7 mouse cellular contexts compared by ENCODE assay signal in the genomic region with DNA sequence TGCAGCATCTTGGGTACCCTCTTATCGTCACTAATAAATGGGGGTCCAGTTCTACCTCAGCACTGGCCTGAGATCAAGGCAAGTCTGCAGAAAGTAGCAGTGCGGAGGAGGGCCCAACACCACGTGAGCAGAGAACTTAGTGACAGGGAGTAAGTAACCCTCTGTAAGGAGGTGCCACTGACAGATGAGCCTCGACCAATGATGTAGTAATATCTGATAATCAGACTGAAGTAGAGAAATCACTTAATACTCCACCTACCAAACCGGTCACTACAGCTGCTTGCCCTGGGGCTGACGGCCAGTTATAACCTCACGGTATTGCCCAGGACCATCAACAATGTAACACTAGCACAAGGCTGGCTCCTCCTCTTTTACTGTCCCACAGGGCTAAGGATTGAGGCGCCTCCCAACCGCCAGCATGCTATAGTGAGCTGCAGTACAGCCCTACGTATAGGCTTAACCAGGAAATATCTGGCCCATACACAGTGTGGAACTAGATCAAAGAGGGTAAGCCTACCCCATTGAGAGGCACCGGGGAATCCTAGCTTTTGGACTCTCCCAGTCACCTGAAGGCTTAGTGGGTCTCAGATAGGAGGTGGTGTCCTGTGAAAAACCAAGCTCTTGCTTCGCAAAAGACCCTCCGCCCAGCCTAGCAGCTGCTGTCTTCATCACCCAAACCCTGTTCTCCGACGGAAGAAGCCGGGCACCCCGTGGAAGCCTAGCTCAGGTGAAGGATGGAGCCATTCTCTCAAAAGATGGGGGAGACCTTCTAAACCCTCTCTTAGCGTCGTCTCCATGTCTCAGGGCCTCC. TPM values are rescaled to one million over a fixed set of nuclear protein-coding genes. Genes with fewer than 3 reads are reported as not detected.
A peak's percentile ranks its signal among the peaks of the same experiment; 100 is the strongest.
DNase-seq lines count a peak whose midpoint lies in the region; ATAC-seq lines count a peak whose summit lies in the region.

No protein-coding gene starts in this region.

- no peaks in the 10 kb centered on the region for H3K27me3 ChIP-seq in intestine, embryonic 16.5 days (replicated peaks; ENCODE audit: control insufficient read depth, insufficient read depth, low read length)
- no peaks in the 10 kb centered on the region for H3K27me3 ChIP-seq in neural tube, embryonic 11.5 days (ENCODE audit: control insufficient read depth, insufficient read depth, low read length)

- ATAC-seq in intestine, embryonic 16.5 days: peak; percentile 76
- ATAC-seq in neural tube, embryonic 11.5 days (ENCODE audit: insufficient read depth, low FRiP score, low TSS enrichment): peak; percentile 40
- no peak for ATAC-seq in monocyte, adult 5-6 weeks (replicated peaks; ENCODE audit: insufficient number of reproducible peaks, low FRiP score, low TSS enrichment, poor library complexity, severe bottlenecking)

- H3K4me3 ChIP-seq in intestine, embryonic 16.5 days (ENCODE audit: low read length): peak overlapping the region; percentile 88
- H3K4me3 ChIP-seq in neural tube, embryonic 11.5 days (ENCODE audit: low read depth, low read length): peak overlapping the region; percentile 78

- H3K27ac ChIP-seq in intestine, embryonic 16.5 days (ENCODE audit: low read length): peak overlapping the region; percentile 8; the same call in 1 of the 2 replicates
- H3K27ac ChIP-seq in neural tube, embryonic 11.5 days (ENCODE audit: low read depth, low read length): no peak overlapping the region

- no peaks in the 10 kb centered on the region for H3K9me3 ChIP-seq in intestine, embryonic 16.5 days (ENCODE audit: control insufficient read depth, low read length)
- no peaks in the 10 kb centered on the region for H3K9me3 ChIP-seq in neural tube, embryonic 11.5 days (ENCODE audit: control insufficient read depth, low read length)

- peak; percentile 52 for DNase-seq in thymus, postnatal 0 days (ENCODE audit: low spot score)
- DNase-seq in thymus, postnatal 10 days (ENCODE audit: low spot score in 2 of 2): no peak
- DNase-seq in embryo, embryonic 9.5 days (ENCODE audit: extremely low spot score): peak; percentile 38
- DNase-seq in neural tube, embryonic 11.5 days (ENCODE audit: low spot score): peak; percentile 41
- no peak for DNase-seq in adrenal gland, adult 8-10 months

- 13% methylated on average over 19 of the region's 19 CpGs for WGBS in intestine, embryonic 16.5 days
- WGBS in neural tube, embryonic 11.5 days: 11% methylated on average over 19 of the region's 19 CpGs

- H3K4me2 ChIP-seq in intestine, embryonic 16.5 days (ENCODE audit: low read depth, low read length): peak overlapping the region; percentile 90
- H3K4me2 ChIP-seq in neural tube, embryonic 11.5 days (ENCODE audit: low read depth): peak overlapping the region; percentile 85

- peaks cover 34% of the 10 kb centered on the region for H3K4me1 ChIP-seq in intestine, embryonic 16.5 days (ENCODE audit: control insufficient read depth, insufficient read depth, low read length)
- H3K4me1 ChIP-seq in neural tube, embryonic 11.5 days (ENCODE audit: control insufficient read depth, insufficient read depth, low read length): peaks cover 8% of the 10 kb centered on the region

- H3K36me3 ChIP-seq in intestine, embryonic 16.5 days (ENCODE audit: control insufficient read depth, insufficient read depth, low read length): no peaks in the 10 kb centered on the region
- H3K36me3 ChIP-seq in neural tube, embryonic 11.5 days (ENCODE audit: control insufficient read depth, insufficient read depth, low read length): no peaks in the 10 kb centered on the region

- H3K9ac ChIP-seq in intestine, embryonic 16.5 days (ENCODE audit: low read depth, low read length): peak overlapping the region; percentile 85
- H3K9ac ChIP-seq in neural tube, embryonic 11.5 days (ENCODE audit: low read length): peak overlapping the region; percentile 74

RNA-seq across cellular contexts. Expression of a gene that starts 1.1 kb away (rescaled TPM):
- polyA plus RNA-seq in thymus, postnatal 0 days (2015; fragmentation: Nextera tagmentation; extraction: Ambion mirVana): 39.1 and 39.2 TPM in 2 replicates
- 29.3 and 30.2 TPM in 2 replicates for polyA plus RNA-seq in intestine, embryonic 16.5 days (2015; fragmentation: Nextera tagmentation; extraction: Ambion mirVana)
- 48.0 and 50.9 TPM in 2 replicates for polyA plus RNA-seq in neural tube, embryonic 11.5 days (2014; fragmentation: Nextera tagmentation; extraction: Ambion mirVana)
- total RNA-seq in monocyte, adult 5-6 weeks (2017): 2.7 to 4.9 TPM (median 2.8 TPM) in 3 replicates
- total RNA-seq in adrenal gland, adult 8-10 months (2022): 10 to 100 TPM; 38.9 to 46.7 (median 42.5) TPM

RNA-seq across cellular contexts. Expression of a gene that starts 30.3 kb away (rescaled TPM):
- 30.9 and 34.4 TPM in 2 replicates for polyA plus RNA-seq in thymus, postnatal 0 days (2015; fragmentation: Nextera tagmentation; extraction: Ambion mirVana)
- 26.4 and 27.0 TPM in 2 replicates for polyA plus RNA-seq in intestine, embryonic 16.5 days (2015; fragmentation: Nextera tagmentation; extraction: Ambion mirVana)
- polyA plus RNA-seq in neural tube, embryonic 11.5 days (2014; fragmentation: Nextera tagmentation; extraction: Ambion mirVana): 41.2 and 43.8 TPM in 2 replicates
- 1.1 to 13.5 TPM (median 4.1 TPM) in 3 replicates for total RNA-seq in monocyte, adult 5-6 weeks (2017)
- 10 to 100 TPM; 38.4 to 51.7 (median 43.9) TPM for total RNA-seq in adrenal gland, adult 8-10 months (2022)

RNA-seq across cellular contexts. Expression of a gene that starts 30.5 kb away (rescaled TPM):
- polyA plus RNA-seq in thymus, postnatal 0 days (2015; fragmentation: Nextera tagmentation; extraction: Ambion mirVana): 295 and 320 TPM in 2 replicates
- 128 and 133 TPM in 2 replicates for polyA plus RNA-seq in intestine, embryonic 16.5 days (2015; fragmentation: Nextera tagmentation; extraction: Ambion mirVana)
- 21.0 and 26.0 TPM in 2 replicates for polyA plus RNA-seq in neural tube, embryonic 11.5 days (2014; fragmentation: Nextera tagmentation; extraction: Ambion mirVana)
- total RNA-seq in monocyte, adult 5-6 weeks (2017): 34.9 to 79.7 TPM (median 46.3 TPM) in 3 replicates
- total RNA-seq in adrenal gland, adult 8-10 months (2022): 100 to 1,000 TPM; 480 to 546 (median 516) TPM

Comparison
In these comparisons a context has a peak if more than half of its experiments do, and no peak if none do; other contexts are left out.
1. DNase-seq: peak in thymus, postnatal 0 days (single experiment), embryo, embryonic 9.5 days (single experiment) and neural tube, embryonic 11.5 days (single experiment); none in thymus, postnatal 10 days (0 of 2) and adrenal gland, adult 8-10 months (single experiment).